Mouse (Mus musculus): ENCODE data around the gene Gm5134.

The Gm5134 gene

DNA sequence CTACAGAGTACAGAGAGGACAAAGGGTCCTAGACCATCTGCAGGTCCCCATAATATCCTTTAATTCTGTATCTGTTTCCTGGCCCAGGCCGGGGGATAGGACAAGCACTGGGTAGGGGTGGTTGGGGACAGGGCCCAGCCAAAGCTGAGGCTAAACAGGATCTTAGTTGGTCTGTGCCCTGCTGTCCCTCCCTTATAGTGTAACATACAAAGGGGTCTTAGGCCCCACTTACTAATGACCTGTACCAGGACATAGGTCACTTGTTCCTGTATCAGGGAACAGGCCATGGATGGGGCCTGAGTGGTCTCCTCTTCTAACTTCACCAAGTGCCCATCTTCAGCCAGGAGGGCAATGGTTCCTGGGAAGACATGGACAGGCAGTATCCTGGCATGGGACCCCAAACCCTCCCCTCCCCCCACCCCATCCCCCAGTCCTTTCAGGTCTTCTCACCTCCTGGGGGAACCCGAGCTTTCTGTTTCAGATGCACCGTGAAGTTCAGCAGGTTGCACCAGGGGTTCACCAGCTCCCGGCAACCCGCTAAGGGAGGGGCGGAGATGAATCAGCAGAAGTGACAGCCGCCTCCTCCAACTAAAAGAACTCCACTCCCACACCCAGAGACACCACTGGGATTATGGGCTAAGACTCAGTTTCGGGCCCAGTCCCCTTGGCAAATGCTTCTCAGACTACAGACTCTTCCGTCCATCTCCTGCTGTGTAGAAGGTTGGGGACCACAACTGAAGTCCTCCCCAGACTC, 14.7 kb upstream of the Gm5134 start:
- DNase-seq (ENCODE audit: low read depth, low spot score), result peak; percentile 87

DNA sequence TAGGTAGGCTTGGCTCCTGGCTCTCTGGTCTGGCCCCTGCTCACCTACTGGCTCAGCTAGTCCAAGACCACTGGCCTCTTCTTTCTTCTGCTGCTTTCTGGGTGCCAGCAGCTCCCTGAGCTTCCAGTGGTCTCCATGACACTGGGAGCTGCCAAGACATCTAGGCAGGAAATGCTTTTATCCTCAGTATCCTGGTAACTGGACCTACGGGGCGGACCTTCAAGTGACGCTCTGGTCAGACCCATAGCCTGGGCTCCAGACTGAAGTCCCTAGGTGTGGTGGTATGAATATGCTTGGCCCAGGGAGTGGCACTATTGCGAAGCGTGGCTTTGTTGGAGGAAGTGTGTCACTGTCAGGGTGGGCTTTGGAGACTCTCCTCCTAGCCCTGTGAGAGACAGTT, 13.8 kb upstream of the Gm5134 start, which contains the start of gene Gm867:
Gene Gm867, minus strand, starts transcription at position 153 of the 400 bp plus-strand sequence.
- peak; percentile 46 for DNase-seq (ENCODE audit: low read depth, low spot score)

DNA sequence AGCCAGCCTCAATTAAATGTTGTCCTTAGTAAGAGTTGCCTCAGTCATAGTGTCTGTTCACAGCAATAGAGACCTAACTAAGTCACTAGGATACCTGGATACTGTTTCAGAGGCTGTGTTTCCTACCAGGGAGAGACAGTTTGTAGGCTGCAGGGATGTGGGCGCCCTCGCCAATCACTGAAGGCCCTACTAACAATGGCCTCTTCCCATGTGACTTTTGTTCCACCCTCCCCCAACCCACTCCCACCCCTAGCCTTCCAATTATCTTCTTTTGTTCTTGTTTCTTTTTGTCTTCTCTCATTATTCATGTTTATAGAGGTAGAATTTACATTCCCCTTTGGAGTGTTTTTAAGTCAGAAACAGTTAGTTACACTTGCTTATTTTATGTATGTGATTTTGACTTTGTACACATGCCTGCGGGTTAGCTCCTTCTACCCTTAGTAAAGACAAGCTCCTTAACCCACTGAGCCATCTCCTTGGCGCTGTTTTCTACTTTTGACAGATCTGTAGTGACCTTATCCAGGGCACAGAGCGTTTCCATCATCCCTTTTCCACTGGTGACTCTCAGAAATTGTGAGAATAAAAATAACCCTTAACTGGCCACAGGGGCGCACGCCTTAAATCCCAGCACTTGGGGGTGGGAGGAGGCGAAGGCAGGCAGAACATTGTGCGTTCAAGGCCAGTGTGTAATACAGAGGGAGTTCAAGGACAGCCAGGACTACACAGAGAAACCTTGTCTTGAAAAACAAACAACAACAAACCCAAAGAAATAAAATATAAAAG, 13.1 kb upstream of the Gm5134 start:
- peak; percentile 74 for DNase-seq (ENCODE audit: low read depth, low spot score)

DNA sequence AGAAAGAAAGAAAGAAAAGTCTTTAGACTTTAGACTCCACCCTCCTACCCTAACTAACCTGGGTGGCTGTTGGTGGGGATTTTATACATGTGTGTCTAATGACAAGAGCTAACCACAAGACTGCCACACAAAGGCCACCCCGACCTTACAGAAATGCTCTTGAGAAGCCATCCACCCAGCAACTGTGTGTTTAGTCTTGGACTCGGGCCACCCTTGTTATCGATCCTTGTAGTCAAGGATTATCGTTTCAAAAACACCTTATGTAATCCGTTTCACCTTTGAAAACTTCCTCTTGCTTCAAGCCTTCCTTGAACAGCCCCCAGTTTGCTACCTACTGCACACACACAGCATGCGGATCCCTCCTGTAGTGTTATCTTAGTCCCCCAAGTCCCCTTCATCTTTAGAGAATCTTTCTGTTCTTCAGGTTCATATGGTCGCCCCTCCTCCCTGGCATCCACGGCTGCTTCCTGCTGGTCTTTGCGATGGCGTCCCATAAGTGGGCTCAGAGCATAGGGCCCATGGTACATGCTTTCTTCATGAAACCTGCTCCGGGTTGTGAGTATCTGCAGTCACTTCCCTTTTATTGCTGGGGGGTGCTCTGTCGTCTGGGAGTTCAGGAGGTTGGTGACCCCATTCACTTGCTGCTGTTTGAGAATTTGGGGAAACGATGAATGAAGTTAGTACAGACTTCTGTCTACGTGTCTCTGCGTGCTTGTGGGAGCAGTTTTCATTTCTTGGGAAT, 11.4 kb upstream of the Gm5134 start, which contains the start of gene Vpreb3:
Gene Vpreb3, plus strand, starts transcription at position 322 of the 742 bp plus-strand sequence.
- no peak for DNase-seq (ENCODE audit: low read depth, low spot score)

DNA sequence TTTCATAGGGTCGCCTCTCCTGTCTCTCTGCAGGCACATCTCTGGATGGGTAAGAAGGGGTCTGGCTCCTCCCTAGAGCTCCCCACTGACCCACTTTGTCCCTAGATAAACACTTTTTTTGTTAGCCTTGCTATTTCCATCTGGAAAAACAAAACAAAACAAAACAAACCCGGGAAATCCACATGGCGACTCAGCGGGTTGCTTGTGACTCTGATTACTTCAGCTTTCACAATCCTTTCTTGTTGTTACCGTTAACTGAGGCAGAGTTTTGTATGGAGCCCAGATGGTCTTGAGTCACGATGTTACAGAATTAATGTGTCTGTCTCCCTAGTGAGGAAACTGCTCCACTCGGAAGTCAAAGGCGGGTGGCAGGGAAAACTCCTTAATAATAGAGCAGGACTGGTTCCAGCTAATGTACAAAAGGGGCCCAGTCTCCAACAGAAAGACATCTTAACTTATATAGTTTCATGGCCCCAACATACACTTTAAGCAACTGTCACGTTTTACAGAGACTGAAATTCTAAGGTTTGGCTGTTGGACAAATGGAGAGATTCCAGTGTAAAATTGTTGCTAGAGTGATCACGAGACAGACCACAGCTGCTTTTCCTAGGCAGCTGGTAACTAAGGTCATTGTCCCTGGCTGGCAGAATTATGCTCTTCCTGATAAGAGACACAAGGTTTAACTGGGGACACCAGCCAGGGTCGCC, 10.1 kb upstream of the Gm5134 start:
- DNase-seq (ENCODE audit: low read depth, low spot score), result peak; percentile 75

DNA sequence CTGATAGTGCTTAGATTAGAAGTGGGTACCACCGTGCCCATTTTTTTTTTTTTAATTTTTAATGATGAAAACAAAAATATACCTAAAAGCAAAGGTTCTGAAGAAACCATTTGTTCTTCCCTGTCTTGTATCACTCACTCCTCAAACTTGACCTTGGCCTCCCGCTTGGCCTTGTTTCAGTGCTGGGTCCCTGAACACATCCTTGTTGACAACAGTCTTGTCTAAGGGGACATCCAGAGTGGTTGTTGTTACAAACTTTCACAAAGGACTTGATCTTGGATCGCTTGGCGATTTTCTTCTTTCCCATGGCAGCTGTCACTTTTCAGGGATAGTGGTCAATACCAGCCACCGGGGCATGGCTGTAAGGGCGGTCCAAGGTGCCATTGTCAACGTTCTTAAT, 9.1 kb upstream of the Gm5134 start:
- DNase-seq (ENCODE audit: low read depth, low spot score), result no peak

DNA sequence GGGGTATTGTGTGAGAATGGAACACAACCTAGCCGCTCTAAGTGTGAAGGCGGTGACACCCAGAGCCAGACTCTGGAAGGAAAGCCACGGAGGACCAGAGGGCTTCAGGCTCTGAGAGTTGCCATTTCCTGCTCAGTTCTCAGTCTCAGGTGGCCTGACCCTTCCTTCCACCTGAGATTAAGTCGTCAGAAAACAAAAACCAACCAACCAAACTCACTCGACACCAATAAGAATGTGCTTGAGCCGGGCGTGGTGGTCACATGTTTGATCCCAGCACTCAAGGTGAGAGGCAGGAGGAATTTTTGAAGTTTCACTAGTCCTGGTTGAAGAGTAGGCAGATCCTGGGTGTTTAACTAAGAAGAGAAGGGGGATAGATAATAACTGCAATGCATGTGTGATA, 8.4 kb upstream of the Gm5134 start:
- DNase-seq (ENCODE audit: low read depth, low spot score), result peak; percentile 36

DNA sequence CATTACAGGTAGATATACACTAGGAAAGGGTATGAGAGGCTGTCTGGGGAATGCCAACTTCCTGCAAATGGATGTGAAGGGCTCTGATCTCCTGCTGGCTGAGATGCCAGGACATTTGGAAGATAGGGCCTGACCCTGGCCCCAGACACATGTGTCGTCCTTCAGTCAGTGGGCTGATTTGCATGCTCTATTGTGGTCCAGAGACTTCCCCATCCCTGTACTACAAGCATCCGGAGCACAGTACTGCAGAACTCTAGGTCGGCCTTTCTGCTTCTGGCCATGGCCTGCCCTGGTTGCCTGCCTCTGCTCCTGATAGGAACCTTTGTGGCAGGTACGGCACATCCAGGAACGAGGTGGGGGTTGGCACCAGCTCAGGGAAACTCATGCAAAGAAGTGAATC, 6.2 kb upstream of the Gm5134 start:
- DNase-seq (ENCODE audit: low read depth, low spot score), result no peak

DNA sequence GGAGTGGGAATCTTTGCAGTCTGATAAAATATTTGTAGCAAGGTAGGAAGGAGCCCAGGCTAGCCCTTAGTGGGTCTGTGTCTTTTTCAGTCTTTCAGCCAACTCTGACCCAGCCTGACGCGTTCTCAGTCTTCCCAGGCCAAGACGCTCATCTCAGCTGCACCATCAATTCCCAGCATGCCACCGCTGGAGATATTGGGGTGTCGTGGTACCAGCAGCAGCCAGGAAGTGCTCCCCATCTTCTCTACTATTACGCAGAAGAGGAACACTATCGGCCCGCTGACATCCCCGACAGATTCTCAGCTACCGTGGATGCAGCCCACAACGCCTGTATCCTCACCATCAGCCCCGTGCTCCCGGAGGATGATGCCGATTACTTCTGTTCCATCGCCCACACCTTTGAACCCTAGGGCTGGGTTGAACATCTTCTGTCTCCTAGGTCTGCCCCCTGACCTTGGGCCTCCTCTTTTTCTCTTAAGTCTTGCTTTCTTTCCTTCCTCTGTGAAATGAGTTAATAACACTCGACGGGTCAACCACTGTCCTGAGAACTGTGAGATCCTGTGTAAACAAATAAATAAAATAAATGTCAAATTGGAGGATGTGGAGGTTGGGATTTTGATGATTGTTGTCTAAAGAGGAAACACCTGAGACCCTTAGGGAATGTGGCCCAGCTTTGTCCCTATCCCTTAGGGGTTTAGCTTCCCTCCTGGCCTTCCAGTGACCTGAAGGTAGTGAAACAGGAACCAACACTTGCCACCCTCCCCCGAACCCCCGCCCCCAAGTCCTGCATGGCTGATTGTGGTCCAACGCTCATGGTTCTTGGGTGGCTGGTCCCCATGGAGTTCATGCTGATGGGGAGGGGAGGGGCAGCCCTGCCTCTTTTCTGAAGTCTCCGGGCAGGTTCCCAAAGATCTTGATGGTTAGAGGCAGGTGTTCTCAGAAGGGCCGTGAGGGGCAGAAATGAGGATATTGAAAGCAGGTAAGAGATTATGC, 5.0 kb upstream of the Gm5134 start:
- no peak for DNase-seq (ENCODE audit: low read depth, low spot score)

DNA sequence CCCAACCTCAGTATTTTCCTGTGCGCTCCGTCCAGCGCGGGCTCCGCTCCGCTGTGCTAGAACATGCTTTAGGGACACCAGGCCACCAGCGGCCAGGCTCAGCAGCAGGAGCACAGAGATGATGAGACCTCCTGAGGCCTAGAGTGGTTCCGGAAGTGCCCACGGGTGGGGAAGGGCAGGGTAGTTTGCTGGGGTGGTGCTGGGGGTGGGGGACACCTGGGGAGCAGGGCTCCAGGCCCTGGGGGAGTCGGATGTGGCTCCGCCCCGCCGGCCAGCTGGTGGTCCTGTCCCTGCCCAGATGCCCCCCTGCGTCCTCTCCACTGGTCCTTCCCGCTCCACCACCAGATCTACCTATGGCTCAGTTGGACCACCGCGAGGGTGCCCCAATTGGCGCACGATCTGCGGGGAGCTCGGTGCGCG, 3.5 kb upstream of the Gm5134 start:
- DNase-seq (ENCODE audit: low read depth, low spot score), result no peak

DNA sequence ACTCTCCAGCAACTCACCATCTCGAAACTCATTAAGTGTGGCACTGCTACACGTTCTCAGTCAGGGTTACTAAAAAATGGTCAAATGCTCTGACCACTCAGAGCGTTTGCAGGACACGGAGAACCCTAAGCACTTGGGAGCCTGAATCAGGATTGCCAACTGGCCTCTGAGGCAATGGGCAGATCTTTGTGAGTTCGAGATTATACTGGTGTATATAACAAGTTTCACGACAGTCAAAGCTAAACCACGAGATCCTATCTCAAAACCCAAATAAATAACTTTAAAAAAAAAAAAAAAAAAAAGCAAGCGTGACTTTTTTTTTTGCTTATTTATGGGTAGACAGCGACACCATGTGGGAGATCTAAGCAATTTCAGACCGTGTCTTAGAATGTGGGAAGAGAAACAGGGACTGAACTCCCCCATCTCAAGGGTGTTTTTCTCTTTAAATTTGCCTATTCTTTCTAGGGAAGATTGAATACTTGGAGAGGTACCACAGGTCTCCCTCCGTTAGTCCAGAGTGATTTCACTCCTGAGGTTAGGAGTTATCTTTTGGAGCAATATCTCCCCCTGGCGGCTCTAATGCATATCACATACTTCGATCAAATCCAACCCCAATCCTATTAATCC, 2.8 kb upstream of the Gm5134 start:
- DNase-seq (ENCODE audit: low read depth, low spot score), result peak; percentile 70

DNA sequence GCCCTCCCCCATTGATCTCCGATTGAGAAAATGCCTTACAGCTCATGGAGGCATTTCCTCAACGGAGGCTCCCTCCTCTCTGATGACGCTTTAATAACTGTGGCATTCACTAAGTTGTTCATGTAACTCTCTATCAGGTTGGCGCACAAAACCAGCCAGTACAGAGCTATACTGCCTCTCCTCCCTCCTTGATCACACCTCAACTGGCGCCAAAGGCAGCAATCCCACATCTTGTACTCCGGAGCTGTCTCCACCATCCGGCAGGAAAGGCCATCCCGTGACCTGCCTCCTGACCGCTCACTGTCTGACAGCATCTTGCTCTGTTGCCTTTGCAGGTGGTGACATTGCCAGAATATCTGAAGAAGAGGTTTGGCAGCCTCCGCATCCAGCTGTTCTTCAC, 19.5 kb downstream of the Gm5134 start:
- no peak for DNase-seq (ENCODE audit: low read depth, low spot score)

DNA sequence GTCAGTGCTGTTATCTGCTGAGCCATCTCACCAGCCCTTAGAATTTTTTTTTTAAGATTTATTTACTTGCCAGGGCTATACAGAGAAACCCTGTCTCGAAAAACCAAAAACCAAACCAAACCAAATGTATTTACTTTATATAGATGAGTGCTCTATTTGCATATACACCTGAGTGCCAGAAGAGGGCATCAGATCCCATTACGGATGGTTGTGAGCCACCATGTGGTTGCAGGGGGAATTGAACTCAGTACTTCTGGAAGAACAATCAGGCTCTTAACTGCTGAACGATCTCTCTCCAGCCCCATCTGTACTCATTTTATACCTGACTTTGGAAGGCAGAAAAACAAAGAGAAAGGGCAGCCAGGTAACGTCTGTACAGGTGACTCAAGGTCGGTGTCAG, 20.9 kb downstream of the Gm5134 start:
- DNase-seq (ENCODE audit: low read depth, low spot score), result peak; percentile 87

DNA sequence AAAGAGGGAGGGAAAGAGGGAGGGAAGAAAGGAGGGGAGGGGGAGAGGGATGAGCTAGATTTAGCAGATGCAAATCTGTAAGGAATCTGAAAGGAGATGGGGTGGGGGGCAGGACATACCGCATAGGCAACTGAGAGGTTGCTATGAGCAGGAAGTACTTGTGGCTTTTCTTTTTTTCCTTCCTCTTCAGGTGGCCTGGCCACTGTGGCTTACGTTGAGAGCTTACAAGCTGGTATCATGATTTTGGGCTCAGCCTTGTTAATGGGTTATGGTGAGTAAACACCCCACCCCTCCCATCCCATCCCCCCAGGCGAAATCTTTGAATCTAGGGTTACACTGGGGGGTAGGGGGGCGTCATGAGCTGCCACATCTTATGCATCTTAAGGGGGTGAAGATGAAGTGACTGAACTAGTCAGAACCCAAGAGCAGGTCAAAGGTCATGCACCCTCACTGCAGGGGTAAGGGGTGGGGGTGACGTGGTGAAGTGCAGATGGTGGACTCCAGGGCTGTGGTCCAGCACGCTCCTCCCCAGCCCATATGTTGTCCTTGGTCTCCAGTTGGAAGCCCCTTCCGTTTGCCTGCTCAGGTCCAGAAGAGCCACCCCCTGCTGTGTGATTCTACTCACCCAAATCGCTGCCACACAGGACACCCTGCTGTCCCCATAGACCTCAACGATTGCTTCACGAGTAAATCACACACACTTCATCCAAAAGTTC, 24.0 kb downstream of the Gm5134 start:
- no peak for DNase-seq (ENCODE audit: low read depth, low spot score)

DNA sequence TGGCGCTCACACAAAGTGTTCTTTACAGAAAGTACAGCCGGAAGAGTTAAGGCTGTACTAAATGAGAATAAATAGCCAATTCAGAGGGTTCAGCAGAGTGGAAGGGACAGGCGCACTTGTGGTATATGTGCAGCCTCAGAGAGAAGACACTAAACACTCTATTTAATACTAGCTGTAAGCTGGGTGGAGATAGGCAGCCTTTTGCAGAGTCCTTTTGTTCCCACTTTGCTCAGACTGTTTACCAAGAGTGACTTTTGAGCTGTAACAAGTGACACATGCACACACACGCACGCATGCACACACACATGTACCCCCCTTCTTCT, 24.5 kb downstream of the Gm5134 start:
- no peak for DNase-seq (ENCODE audit: low read depth, low spot score)

DNA sequence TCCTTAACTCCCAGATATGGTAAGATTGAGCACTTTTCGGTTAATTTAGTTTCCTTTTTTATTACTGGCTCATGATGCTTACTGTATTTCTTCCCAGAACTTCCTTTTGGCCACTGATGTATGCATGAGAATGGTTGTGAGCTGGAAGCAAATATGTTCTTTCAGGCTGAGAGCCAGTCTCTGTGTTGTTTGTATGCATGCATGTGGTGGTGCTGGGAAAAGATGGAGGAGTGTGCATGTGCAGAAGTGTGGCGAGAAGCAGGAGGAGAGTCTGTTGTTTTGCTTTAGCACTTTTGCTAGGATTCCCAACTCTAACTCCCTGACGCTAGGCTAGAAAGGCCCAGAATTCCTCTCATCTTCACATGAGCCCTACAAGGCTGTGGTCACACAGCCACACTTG, 25.1 kb downstream of the Gm5134 start:
- DNase-seq (ENCODE audit: low read depth, low spot score), result no peak

DNA sequence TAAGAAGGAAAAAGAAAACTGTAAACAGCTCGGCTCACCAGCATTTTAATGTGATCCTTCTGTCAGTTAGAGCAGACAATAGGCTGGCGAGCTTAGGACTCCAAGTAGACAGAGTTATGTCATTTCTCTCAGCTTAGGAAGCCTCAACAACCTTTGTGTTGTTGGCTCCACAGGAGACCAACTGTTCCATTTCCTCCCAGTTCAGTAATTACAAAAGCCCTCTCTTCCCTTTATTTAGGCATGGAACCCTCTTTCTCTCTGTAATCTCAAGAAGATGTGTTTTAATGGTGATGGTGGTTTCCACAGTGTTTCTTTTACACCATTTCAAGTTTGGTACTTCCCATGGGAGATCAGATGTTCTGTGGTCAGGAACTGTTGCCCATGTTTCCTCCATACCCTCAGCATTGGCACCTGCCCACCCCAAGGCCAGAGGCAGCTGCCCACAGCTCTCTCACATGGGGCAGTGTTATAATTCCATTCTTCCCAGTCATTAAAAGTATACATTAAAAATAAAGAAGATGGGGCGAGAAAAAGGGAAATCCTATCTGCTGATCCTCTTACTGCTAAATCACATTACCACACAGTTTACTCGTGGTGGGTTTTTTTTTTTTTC, 36.2 kb downstream of the Gm5134 start:
- DNase-seq (ENCODE audit: low read depth, low spot score), result peak; percentile 88

DNA sequence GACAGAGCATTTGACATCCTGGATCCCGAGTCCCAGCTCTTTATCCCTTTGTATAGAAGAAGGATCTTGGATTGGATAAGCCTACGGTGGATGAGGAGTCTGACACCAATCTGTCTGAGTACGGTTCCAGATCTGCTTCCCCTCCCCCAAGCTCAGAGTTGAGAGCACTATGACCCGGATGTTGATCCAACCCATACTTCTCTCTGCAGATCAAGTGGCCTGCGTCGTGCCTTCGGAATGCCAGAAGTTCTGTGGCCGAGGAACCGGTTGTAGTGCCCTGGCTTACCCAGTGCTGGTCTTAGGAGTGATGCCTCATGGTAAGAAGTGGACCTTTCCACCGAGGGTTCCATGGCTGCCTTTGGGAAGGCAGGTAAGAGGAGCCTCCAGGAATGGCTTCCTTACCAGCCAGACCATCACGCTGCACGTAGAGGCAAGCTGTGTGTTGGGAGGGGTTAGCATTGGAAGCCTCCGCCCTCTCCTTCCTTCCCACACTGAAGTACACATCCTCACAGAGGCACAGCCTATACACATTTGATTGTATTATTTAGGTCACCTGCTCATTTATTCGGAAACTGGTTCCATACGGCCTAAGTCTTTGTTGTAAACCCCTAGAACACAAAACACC, 39.4 kb downstream of the Gm5134 start:
- peak; percentile 84 for DNase-seq (ENCODE audit: low read depth, low spot score)

All from R1 (cell line).